ENCODE assay signal across 29 mouse cellular contexts in genomic region chr14:87123091-87123490, GRCm38 (mm10). TPM values are rescaled to one million over a fixed set of nuclear protein-coding genes. Genes with fewer than 3 reads are reported as not detected.
A peak's percentile ranks its signal among the peaks of the same experiment; 100 is the strongest.
DNase-seq lines count a peak whose midpoint lies in the region; ATAC-seq and TF ChIP-seq lines count a peak whose summit lies in the region.
"Had no signal": no experiment of that assay in that cellular context is flagged by ENCODE, and none has a peak within 500 bp of the region (broad histone marks: within the 10 kb centered on the region; RNA-seq: fewer than 3 reads in every experiment).

No protein-coding gene starts in this region.

- no peak overlapping the region for H3K4me2 ChIP-seq in limb, embryonic 11.5 days (ENCODE audit: low read depth, severe bottlenecking)
- H3K4me2 ChIP-seq: heart, embryonic 15.5 days; limb, embryonic 13.5 days; liver, embryonic 11.5 days; lung, embryonic 15.5 days; midbrain, embryonic 15.5 days had no signal

- no peak overlapping the region for H3K27ac ChIP-seq in limb, embryonic 11.5 days (replicated peaks; ENCODE audit: low read depth, low read length)
- no peak overlapping the region for H3K27ac ChIP-seq in limb, embryonic 10.5 days
- no peak overlapping the region for H3K27ac ChIP-seq in testis, adult 2 months (ENCODE audit: control insufficient read depth, insufficient read depth, low read depth, low read length)
- H3K27ac ChIP-seq: gastrocnemius, adult 2 months; heart, embryonic 10.5 days; heart, embryonic 15.5 days; limb, embryonic 13.5 days; lung, embryonic 15.5 days; midbrain, embryonic 15.5 days had no signal

- no peak for ATAC-seq in limb, embryonic 11.5 days (ENCODE audit: insufficient number of reproducible peaks, low FRiP score, low TSS enrichment, low read depth)
- no peak for ATAC-seq in megakaryocyte-erythroid progenitor cell, adult 5-6 weeks (replicated peaks; ENCODE audit: low FRiP score, low TSS enrichment, poor library complexity, severe bottlenecking)
- ATAC-seq: activated CD4-positive, CD25-positive, alpha-beta regulatory T cell, adult 4 months; forebrain, embryonic 16.5 days; hindbrain, embryonic 16.5 days; midbrain, embryonic 15.5 days had no signal

- no peak for TF ChIP-seq POLR2A in testis, adult 2 months (IDR thresholded peaks at IDR 0.05; ENCODE audit: control insufficient read depth, low read depth, low read length)

- no peaks in the 10 kb centered on the region for H3K4me1 ChIP-seq in limb, embryonic 11.5 days (ENCODE audit: control insufficient read depth, insufficient read depth, low read length)
- H3K4me1 ChIP-seq in limb, embryonic 10.5 days: 0 out of 2 replicates have a peak, but pooled peaks cover 2% of the 10 kb centered on the region
- peaks cover 2% of the 10 kb centered on the region; the same call in 1 of the 2 replicates for H3K4me1 ChIP-seq in testis, adult 2 months (ENCODE audit: control insufficient read depth, insufficient read depth, low read length)
- H3K4me1 ChIP-seq: heart, embryonic 10.5 days; limb, embryonic 13.5 days; midbrain, embryonic 15.5 days had no signal

- TF ChIP-seq CTCF in testis, adult 2 months (IDR thresholded peaks at IDR 0.05; ENCODE audit: control insufficient read depth, insufficient read depth, insufficient replicate concordance, low read depth, low read length): no peak

- no peaks in the 10 kb centered on the region for H3K9me3 ChIP-seq in limb, embryonic 11.5 days (ENCODE audit: control insufficient read depth, low read length)
- no peaks in the 10 kb centered on the region for H3K9me3 ChIP-seq in limb, embryonic 10.5 days (replicated peaks)
- H3K9me3 ChIP-seq: heart, embryonic 10.5 days; heart, embryonic 15.5 days; limb, embryonic 13.5 days; lung, embryonic 15.5 days; midbrain, embryonic 15.5 days had no signal

- no peaks in the 10 kb centered on the region for H3K27me3 ChIP-seq in limb, embryonic 11.5 days (ENCODE audit: control insufficient read depth, insufficient read depth, low read length)
- H3K27me3 ChIP-seq in limb, embryonic 10.5 days (ENCODE audit: low read depth, poor library complexity, severe bottlenecking): no peaks in the 10 kb centered on the region
- no peaks in the 10 kb centered on the region for H3K27me3 ChIP-seq in testis, adult 2 months (ENCODE audit: control insufficient read depth, insufficient read depth, low read length)
- H3K27me3 ChIP-seq: heart, embryonic 15.5 days; limb, embryonic 13.5 days; lung, embryonic 15.5 days; megakaryocyte, embryonic 14.5 days; midbrain, embryonic 15.5 days had no signal

- no peaks in the 10 kb centered on the region for H3K36me3 ChIP-seq in limb, embryonic 11.5 days (ENCODE audit: control insufficient read depth, insufficient read depth, low read length)
- 0 out of 2 replicates have a peak, but pooled peaks cover 5% of the 10 kb centered on the region for H3K36me3 ChIP-seq in limb, embryonic 10.5 days
- no peaks in the 10 kb centered on the region for H3K36me3 ChIP-seq in testis, adult 2 months (ENCODE audit: control insufficient read depth, insufficient read depth, low read length)
- H3K36me3 ChIP-seq: heart, embryonic 10.5 days; heart, embryonic 15.5 days; limb, embryonic 13.5 days; lung, embryonic 15.5 days; midbrain, embryonic 15.5 days had no signal

- no peak overlapping the region for H3K4me3 ChIP-seq in limb, embryonic 11.5 days (ENCODE audit: low read depth, low read length)
- no peak overlapping the region for H3K4me3 ChIP-seq in limb, embryonic 10.5 days
- peak overlapping the region; percentile 73 for H3K4me3 ChIP-seq in testis, adult 2 months (ENCODE audit: control insufficient read depth, low read depth, low read length)
- H3K4me3 ChIP-seq: erythroblast, embryonic 14.5 days; gastrocnemius, adult 2 months; heart, embryonic 10.5 days; heart, embryonic 15.5 days; limb, embryonic 13.5 days; lung, embryonic 15.5 days; megakaryocyte, embryonic 14.5 days; midbrain, embryonic 15.5 days had no signal

- H3K9ac ChIP-seq in limb, embryonic 11.5 days (ENCODE audit: low read length): no peak overlapping the region
- H3K9ac ChIP-seq: heart, embryonic 15.5 days; limb, embryonic 13.5 days; lung, embryonic 15.5 days; midbrain, embryonic 15.5 days had no signal

- DNase-seq in limb, embryonic 11.5 days (ENCODE audit: low spot score): peak; percentile 17
- DNase-seq in limb, embryonic 10.5 days (ENCODE audit: low spot score): no peak
- DNase-seq in testis, postnatal 10 days (ENCODE audit: low spot score): no peak
- peak; percentile 65 for DNase-seq in R1 (ENCODE audit: low read depth, low spot score)
- DNase-seq in gastrocnemius, postnatal 25 days: no peak
- DNase-seq: adrenal gland, adult 2 months; adrenal gland, postnatal 36 days; B cell, adult 2 months; cerebellum, adult 2 months; cerebellum, postnatal 14 days; gastrocnemius, adult 2 months; kidney, adult 18-20 months; layer of hippocampus, adult 9-11 months; lung, postnatal 4 days; thymus, adult 18-20 months; thymus, postnatal 25 days had no signal

- 96% methylated on average over 15 of the region's 15 CpGs for WGBS in limb, embryonic 11.5 days
- 91% methylated on average over 15 of the region's 15 CpGs for WGBS in limb, embryonic 10.5 days

RNA-seq across cellular contexts. Expression of gene Diaph3, which starts 17.9 kb away (rescaled TPM):
- polyA plus RNA-seq in limb, embryonic 11.5 days (2014; fragmentation: Nextera tagmentation; extraction: Ambion mirVana): 12.6 and 13.8 TPM in 2 replicates
- 10.7 and 12.6 TPM in 2 replicates for polyA plus RNA-seq in limb, embryonic 10.5 days (2016; fragmentation: Nextera tagmentation; extraction: Ambion mirVana)
- 9.4 and 13.0 TPM in 2 replicates for polyA plus RNA-seq in testis, adult 2 months (2012; rRNA removed)
- 42.0 and 46.3 TPM in 2 replicates for total RNA-seq in megakaryocyte-erythroid progenitor cell, adult 5-6 weeks (2014; fragmentation: Nextera tagmentation)
- 42.0 and 77.6 TPM in 2 replicates for total RNA-seq in megakaryocyte-erythroid progenitor cell, adult 5-6 weeks (2017)
- total RNA-seq in gastrocnemius, postnatal 25 days (2021): under 1 TPM; 0.36 to 0.72 TPM

Comparison
In these comparisons a context has a peak if more than half of its experiments do, and no peak if none do; other contexts are left out.
1. DNase-seq: peak in limb, embryonic 11.5 days (single experiment) and R1 (single experiment); none in limb, embryonic 10.5 days (single experiment), testis, postnatal 10 days (single experiment) and gastrocnemius, postnatal 25 days (single experiment).